Mouse (Mus musculus): ENCODE results near the gene Olfr1115.
"Not testable (repeated sequence)": the region's sequence is repeated elsewhere in the genome, so short reads cannot be mapped to it uniquely, and the experiment has no call there.

Gene Olfr1115

GRCm38 (mm10) chr2:87247713-87248112, at the start of gene Olfr1115:
Olfr1115 (plus strand) TSS chr2:87248013.
- no peak for DNase-seq (ENCODE audit: low spot score in 2 of 2)

DNA sequence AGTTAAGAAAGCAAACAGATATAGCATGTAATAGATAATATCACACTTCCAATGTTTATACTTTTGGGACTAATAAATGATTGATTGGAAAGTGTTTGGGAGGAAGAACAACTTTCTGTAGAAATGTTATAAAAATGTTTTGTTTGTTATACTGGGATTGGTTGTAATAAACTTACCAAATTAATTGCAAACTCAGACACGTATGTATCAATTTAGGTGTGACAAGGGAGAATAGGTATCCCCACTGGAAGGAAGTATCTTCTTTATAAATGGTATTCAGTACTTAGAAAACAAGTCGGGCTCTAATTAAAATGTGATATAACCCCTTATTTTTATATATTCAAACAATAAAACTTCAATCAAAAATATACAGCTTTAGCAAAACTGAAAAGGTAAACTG, 39.1 kb upstream of the Olfr1115 start, which contains the start of gene Olfr1113:
Olfr1113 (plus strand) TSS at position 301 of the 400 bp plus-strand sequence.
- DNase-seq (ENCODE audit: low spot score in 2 of 2): no peak

- DNase-seq (ENCODE audit: low spot score in 2 of 2): no peak
These were observed 19.4 kb downstream of the Olfr1115 start, which contains the start of gene Olfr1116 for GRCm38 (mm10) chr2:87267234-87267633. Olfr1116 (plus strand) TSS chr2:87267534.

DNA sequence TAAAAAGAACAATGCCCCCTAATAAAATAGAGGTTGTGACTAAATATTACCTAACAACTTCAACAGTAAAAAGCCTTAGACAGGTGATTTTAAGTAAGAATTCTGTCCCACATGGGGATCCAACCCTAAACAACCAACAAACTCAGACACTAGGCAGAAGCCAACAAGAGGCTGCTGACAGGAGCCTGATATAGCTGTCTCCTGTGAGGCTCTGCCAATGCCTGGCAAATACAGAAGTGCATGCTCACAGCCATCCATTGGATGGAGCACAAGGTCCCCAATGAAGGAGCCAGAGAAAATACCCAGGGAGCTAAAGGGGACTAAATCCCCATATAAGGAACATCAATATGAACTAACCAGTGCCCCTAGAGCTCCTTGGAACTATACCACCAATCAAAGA, 46.2 kb downstream of the Olfr1115 start:
- DNase-seq (ENCODE audit: low spot score in 2 of 2): not testable (repeated sequence)
